24 mouse cellular contexts compared by ENCODE assay signal in the genomic region with DNA sequence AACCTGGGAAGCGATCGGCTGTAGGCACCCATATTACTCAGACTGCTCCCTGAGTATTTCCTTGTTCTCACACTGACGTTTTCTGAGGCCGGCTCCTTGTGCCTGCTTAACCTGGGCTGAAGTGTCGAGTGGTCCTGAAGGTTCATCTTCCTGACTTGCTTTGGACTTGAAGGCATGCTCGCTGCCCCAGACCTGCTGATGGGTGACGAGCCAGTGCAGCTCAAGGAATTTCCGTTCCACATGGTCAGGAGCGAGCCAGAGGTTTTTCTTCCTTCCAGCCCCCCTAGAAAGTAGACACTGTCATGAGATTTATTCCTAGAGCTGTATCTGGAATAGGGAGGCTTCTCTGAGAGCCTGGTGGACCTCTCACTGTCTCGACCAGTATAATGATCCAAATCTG.
DNase-seq lines count a peak whose midpoint lies in the region; ATAC-seq and TF ChIP-seq lines count a peak whose summit lies in the region.
"Had no signal": no experiment of that assay in that cellular context is flagged by ENCODE, and none has a peak within 500 bp of the region (broad histone marks: within the 10 kb centered on the region; RNA-seq: fewer than 3 reads in every experiment).

No protein-coding gene starts in this region.

- peak overlapping the region; percentile 77; the same call in 1 of the 2 replicates for H3K27ac ChIP-seq in kidney, embryonic 14.5 days (ENCODE audit: low read depth, low read length)
- peak overlapping the region; percentile 81 for H3K27ac ChIP-seq in kidney, embryonic 16.5 days (ENCODE audit: low read length)
- no peak overlapping the region for H3K27ac ChIP-seq in kidney, adult 2 months (ENCODE audit: insufficient read depth, low read depth, low read length)
- H3K27ac ChIP-seq: embryonic facial prominence, embryonic 10.5 days; embryonic facial prominence, embryonic 12.5 days; forebrain, embryonic 13.5 days; forebrain, embryonic 15.5 days had no signal

- TF ChIP-seq CTCF in kidney, adult 2 months (conservative IDR thresholded peaks at IDR 0.05; ENCODE audit: insufficient read depth, insufficient read length, low read depth, low read length) = no peak

- no peak for DNase-seq in kidney, postnatal 10 days
- DNase-seq in kidney, adult 9 months = no peak
- peak; percentile 18 to 47 for DNase-seq in kidney, postnatal 4 days
- DNase-seq in kidney, adult 2 months = no peak
- DNase-seq: adrenal gland, adult 8-10 months; adrenal gland, postnatal 14 days; adrenal gland, postnatal 36 days; B cell, adult 2 months; cerebellum, adult 11-12 months; cerebellum, adult 2 months; cerebellum, adult 9-10 months; cerebellum, postnatal 10 days; cerebellum, postnatal 25 days had no signal

- H3K9me3 ChIP-seq in kidney, embryonic 14.5 days (ENCODE audit: control insufficient read depth, low read length) = no peaks in the 10 kb centered on the region; the same call in 1 of the 2 replicates
- peaks cover 7% of the 10 kb centered on the region for H3K9me3 ChIP-seq in kidney, embryonic 16.5 days (ENCODE audit: low read length)
- H3K9me3 ChIP-seq: embryonic facial prominence, embryonic 10.5 days; embryonic facial prominence, embryonic 12.5 days; forebrain, embryonic 13.5 days; forebrain, embryonic 15.5 days had no signal

- H3K4me2 ChIP-seq in kidney, embryonic 14.5 days (replicated peaks; ENCODE audit: low read depth, low read length) = no peak overlapping the region
- H3K4me2 ChIP-seq in kidney, embryonic 16.5 days (replicated peaks; ENCODE audit: low read depth, low read length) = no peak overlapping the region
- H3K4me2 ChIP-seq: embryonic facial prominence, embryonic 12.5 days; forebrain, embryonic 13.5 days; forebrain, embryonic 15.5 days had no signal

- peak; percentile 60; the same call in 1 of the 2 replicates for ATAC-seq in kidney, embryonic 14.5 days (ENCODE audit: low FRiP score, low TSS enrichment)
- peak; percentile 82 for ATAC-seq in kidney, embryonic 16.5 days (ENCODE audit: low FRiP score, low TSS enrichment)
- ATAC-seq: activated CD4-positive, CD25-positive, alpha-beta regulatory T cell, adult 4 months; CD4-positive, CD25-positive, alpha-beta regulatory T cell, adult 4 months; forebrain, embryonic 13.5 days; forebrain, embryonic 15.5 days; Patski had no signal

- H3K27me3 ChIP-seq in kidney, embryonic 14.5 days (ENCODE audit: control insufficient read depth, insufficient read depth, low read length) = no peaks in the 10 kb centered on the region
- H3K27me3 ChIP-seq in kidney, embryonic 16.5 days (ENCODE audit: insufficient read depth, low read length) = no peaks in the 10 kb centered on the region
- no peaks in the 10 kb centered on the region for H3K27me3 ChIP-seq in kidney, adult 2 months (replicated peaks; ENCODE audit: control insufficient read depth, insufficient read depth, low read length)
- H3K27me3 ChIP-seq: CH12.LX; embryonic facial prominence, embryonic 12.5 days; forebrain, embryonic 13.5 days; forebrain, embryonic 15.5 days; Patski had no signal

- 50% methylated on average over 10 of the region's 10 CpGs for WGBS in kidney, embryonic 14.5 days
- WGBS in kidney, embryonic 16.5 days = 43% methylated on average over 10 of the region's 10 CpGs
- WGBS in kidney, adult 2 months = 57% methylated on average over 10 of the region's 10 CpGs

- H3K4me3 ChIP-seq in kidney, embryonic 14.5 days (ENCODE audit: low read length) = no peak overlapping the region
- no peak overlapping the region for H3K4me3 ChIP-seq in kidney, embryonic 16.5 days (ENCODE audit: low read length)
- H3K4me3 ChIP-seq in kidney, adult 2 months (ENCODE audit: insufficient read depth, low read depth, low read length) = no peak overlapping the region
- H3K4me3 ChIP-seq: embryonic facial prominence, embryonic 10.5 days; embryonic facial prominence, embryonic 12.5 days; forebrain, embryonic 13.5 days; forebrain, embryonic 15.5 days had no signal

- peaks cover 26% of the 10 kb centered on the region for H3K4me1 ChIP-seq in kidney, embryonic 14.5 days (ENCODE audit: control insufficient read depth, insufficient read depth, low read length)
- H3K4me1 ChIP-seq in kidney, embryonic 16.5 days (ENCODE audit: insufficient read depth, low read length) = peaks cover 36% of the 10 kb centered on the region
- H3K4me1 ChIP-seq in kidney, adult 2 months (ENCODE audit: control insufficient read depth, insufficient read depth, low read length) = no peaks in the 10 kb centered on the region; the same call in 1 of the 2 replicates
- H3K4me1 ChIP-seq: forebrain, embryonic 13.5 days; forebrain, embryonic 15.5 days had no signal

- peaks cover 24% of the 10 kb centered on the region for H3K36me3 ChIP-seq in kidney, embryonic 14.5 days (ENCODE audit: control insufficient read depth, insufficient read depth, low read length)
- peaks cover 32% of the 10 kb centered on the region for H3K36me3 ChIP-seq in kidney, embryonic 16.5 days (ENCODE audit: insufficient read depth, low read length)
- peaks cover 11% of the 10 kb centered on the region for H3K36me3 ChIP-seq in kidney, adult 2 months (ENCODE audit: control insufficient read depth, insufficient read depth, low read length)
- H3K36me3 ChIP-seq: G1E had no signal

- no peak for TF ChIP-seq POLR2A in kidney, adult 2 months (IDR thresholded peaks at IDR 0.05; ENCODE audit: low read depth, low read length)

- no peak overlapping the region for H3K9ac ChIP-seq in kidney, embryonic 14.5 days (ENCODE audit: low read depth, low read length)
- H3K9ac ChIP-seq in kidney, embryonic 16.5 days (replicated peaks; ENCODE audit: low read length) = no peak overlapping the region
- H3K9ac ChIP-seq: embryonic facial prominence, embryonic 12.5 days; forebrain, embryonic 13.5 days; forebrain, embryonic 15.5 days had no signal

Comparison
In these comparisons a context has a peak if more than half of its experiments do, and no peak if none do; other contexts are left out.
1. DNase-seq: peak in kidney, postnatal 4 days (2 of 2); none in kidney, postnatal 10 days (single experiment), kidney, adult 9 months (single experiment) and kidney, adult 2 months (single experiment).